Mouse (Mus musculus): ENCODE results near the gene Lpin3. TPM values are rescaled to one million over a fixed set of nuclear protein-coding genes. Genes with fewer than 3 reads are reported as not detected.
A peak's percentile ranks its signal among the peaks of the same experiment; 100 is the strongest.

Lpin3 gene
- polyA plus RNA-seq, 2 experiments = 2.3 to 2.9 TPM

DNA sequence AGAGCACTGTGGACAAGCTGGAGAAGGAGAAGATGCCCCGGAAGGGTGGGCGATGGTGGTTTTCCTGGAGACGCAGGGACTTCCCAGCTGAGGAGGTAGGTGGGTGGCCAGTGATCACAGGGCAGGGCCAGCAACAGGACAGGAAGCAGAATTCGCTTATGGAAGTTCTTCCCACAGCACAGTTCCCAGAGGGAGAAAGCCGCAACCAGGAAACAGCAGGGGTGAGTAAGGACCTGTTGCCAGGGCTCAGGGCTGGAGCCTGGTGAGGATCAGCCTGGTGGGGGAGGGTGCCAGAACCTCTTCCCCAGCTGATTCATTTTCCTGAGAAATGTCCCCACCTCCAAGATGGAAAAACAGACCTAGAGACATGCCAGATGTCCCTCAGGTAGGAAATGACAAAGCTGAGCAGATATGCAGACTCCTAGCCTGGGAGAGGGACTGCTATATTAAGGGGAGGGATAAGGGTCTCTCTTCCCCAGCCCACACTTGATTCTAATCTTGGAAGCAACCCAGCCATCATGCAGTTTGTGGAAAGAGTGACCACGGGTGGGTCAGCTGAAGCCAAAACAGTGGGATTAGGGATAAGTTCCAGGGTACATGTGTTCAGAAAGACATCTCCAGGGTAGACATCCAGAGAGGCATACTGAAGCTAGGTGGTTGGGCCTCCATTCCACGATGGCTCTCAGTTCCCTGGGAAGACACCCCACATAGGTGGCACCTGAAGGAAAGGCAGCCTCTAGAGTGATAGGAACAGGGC is 21.4 kb downstream of the Lpin3 start:
- no peak overlapping the region for H3K9ac ChIP-seq (ENCODE audit: low read depth, low read length, severe bottlenecking)
- peaks cover 13% of the 10 kb centered on the region for H3K36me3 ChIP-seq (ENCODE audit: control insufficient read depth, insufficient read depth, low read length)
- H3K27me3 ChIP-seq (ENCODE audit: control insufficient read depth, insufficient read depth, low read length) = no peaks in the 10 kb centered on the region
- H3K4me2 ChIP-seq (replicated peaks; ENCODE audit: low read depth, low read length, severe bottlenecking) = no peak overlapping the region
- DNase-seq (ENCODE audit: low spot score) = no peak
- no peaks in the 10 kb centered on the region for H3K4me1 ChIP-seq (ENCODE audit: control insufficient read depth, insufficient read depth, low read length)
- H3K9me3 ChIP-seq (ENCODE audit: control insufficient read depth, low read length) = no peaks in the 10 kb centered on the region
- 70% methylated on average over 7 of the region's 7 CpGs for WGBS
- no peak overlapping the region for H3K4me3 ChIP-seq (replicated peaks; ENCODE audit: low read length)
- TF ChIP-seq POLR2A (IDR thresholded peaks at IDR 0.05; ENCODE audit: borderline replicate concordance, extremely low read depth, insufficient read depth, insufficient read length) = no peak
- 0 out of 2 replicates have a peak overlapping the region, but pooled peaks have one; percentile 33 for H3K27ac ChIP-seq (replicated peaks; ENCODE audit: low read depth, low read length)
- ATAC-seq (ENCODE audit: low FRiP score, low read depth) = no peak

DNA sequence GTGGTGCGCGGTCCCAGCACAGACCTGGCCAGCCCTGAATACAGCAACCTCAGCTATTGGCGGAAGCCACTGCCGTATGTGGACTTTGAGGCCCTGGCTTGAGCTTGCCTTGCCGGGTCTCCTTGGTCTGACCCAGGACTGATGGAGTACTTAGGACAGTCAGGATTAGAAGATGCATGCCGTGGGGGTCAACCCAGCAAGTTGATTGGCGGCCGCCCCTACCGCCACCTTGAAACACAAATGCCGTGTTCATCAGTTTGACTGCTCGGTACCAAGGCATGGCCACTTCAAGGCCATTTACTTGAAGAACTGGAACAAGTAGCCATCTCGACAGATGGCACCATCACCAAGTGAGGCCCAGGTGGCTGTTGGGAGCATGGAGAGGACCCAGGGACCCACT is 24.8 kb downstream of the Lpin3 start:
- DNase-seq (ENCODE audit: low spot score) (no peak), ATAC-seq (ENCODE audit: low FRiP score, low read depth) (no peak)
- no peak for TF ChIP-seq POLR2A (IDR thresholded peaks at IDR 0.05; ENCODE audit: borderline replicate concordance, extremely low read depth, insufficient read depth, insufficient read length)
- peaks cover 40% of the 10 kb centered on the region for H3K36me3 ChIP-seq (ENCODE audit: control insufficient read depth, insufficient read depth, low read length)
- no peak overlapping the region for H3K27ac ChIP-seq (replicated peaks; ENCODE audit: low read depth, low read length)
- H3K4me3 ChIP-seq (replicated peaks; ENCODE audit: low read length) = no peak overlapping the region
- 97% methylated on average over 12 of the region's 12 CpGs for WGBS
- H3K9ac ChIP-seq (ENCODE audit: low read depth, low read length, severe bottlenecking) = no peak overlapping the region
- no peak overlapping the region for H3K4me2 ChIP-seq (replicated peaks; ENCODE audit: low read depth, low read length, severe bottlenecking)
- H3K9me3 ChIP-seq (ENCODE audit: control insufficient read depth, low read length) = no peaks in the 10 kb centered on the region
- H3K4me1 ChIP-seq (ENCODE audit: control insufficient read depth, insufficient read depth, low read length) = no peaks in the 10 kb centered on the region
- H3K27me3 ChIP-seq (ENCODE audit: control insufficient read depth, insufficient read depth, low read length) = no peaks in the 10 kb centered on the region

DNA sequence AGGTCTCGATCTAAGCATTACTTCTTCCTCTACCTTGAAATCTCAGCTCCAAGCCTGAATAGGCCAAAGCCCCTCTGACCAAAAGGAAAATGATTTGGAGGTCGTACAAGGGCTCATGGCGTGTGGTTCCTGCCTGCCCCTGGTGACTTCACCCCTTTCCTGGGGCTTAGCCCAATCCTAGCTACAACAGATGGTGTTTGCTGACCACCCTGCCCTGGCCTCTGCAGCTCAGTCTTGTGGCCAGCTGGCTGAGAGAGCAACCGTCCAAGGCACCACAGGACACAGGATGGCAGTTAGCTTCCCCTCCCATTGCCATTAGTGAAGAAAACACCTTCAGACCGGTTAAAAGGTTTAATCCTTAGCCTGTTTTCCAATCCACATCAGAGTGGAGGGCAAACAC is 25.6 kb downstream of the Lpin3 start:
- H3K9me3 ChIP-seq (ENCODE audit: control insufficient read depth, low read length) = no peaks in the 10 kb centered on the region
- no peak overlapping the region for H3K4me3 ChIP-seq (replicated peaks; ENCODE audit: low read length)
- H3K27ac ChIP-seq (replicated peaks; ENCODE audit: low read depth, low read length) = no peak overlapping the region
- H3K4me2 ChIP-seq (replicated peaks; ENCODE audit: low read depth, low read length, severe bottlenecking) = no peak overlapping the region
- no peak for TF ChIP-seq POLR2A (IDR thresholded peaks at IDR 0.05; ENCODE audit: borderline replicate concordance, extremely low read depth, insufficient read depth, insufficient read length)
- WGBS = 69% methylated on average over 5 of the region's 5 CpGs
- H3K9ac ChIP-seq (ENCODE audit: low read depth, low read length, severe bottlenecking) = no peak overlapping the region
- DNase-seq (ENCODE audit: low spot score) (no peak), ATAC-seq (ENCODE audit: low FRiP score, low read depth) (no peak)
- peaks cover 2% of the 10 kb centered on the region; the same call in 1 of the 2 replicates for H3K4me1 ChIP-seq (ENCODE audit: control insufficient read depth, insufficient read depth, low read length)
- no peaks in the 10 kb centered on the region; the same call in 1 of the 2 replicates for H3K27me3 ChIP-seq (ENCODE audit: control insufficient read depth, insufficient read depth, low read length)
- peaks cover 40% of the 10 kb centered on the region for H3K36me3 ChIP-seq (ENCODE audit: control insufficient read depth, insufficient read depth, low read length)

- H3K27me3 ChIP-seq (ENCODE audit: control insufficient read depth, insufficient read depth, low read length) = no peaks in the 10 kb centered on the region; the same call in 1 of the 2 replicates
- DNase-seq (ENCODE audit: low spot score) (no peak), ATAC-seq (ENCODE audit: low FRiP score, low read depth) (no peak)
- no peak overlapping the region for H3K4me3 ChIP-seq (replicated peaks; ENCODE audit: low read length)
- H3K36me3 ChIP-seq (ENCODE audit: control insufficient read depth, insufficient read depth, low read length) = peaks cover 40% of the 10 kb centered on the region
- WGBS = 60% methylated on average over 18 of the region's 18 CpGs
- no peak for TF ChIP-seq POLR2A (IDR thresholded peaks at IDR 0.05; ENCODE audit: borderline replicate concordance, extremely low read depth, insufficient read depth, insufficient read length)
- no peak overlapping the region for H3K27ac ChIP-seq (replicated peaks; ENCODE audit: low read depth, low read length)
- H3K4me2 ChIP-seq (replicated peaks; ENCODE audit: low read depth, low read length, severe bottlenecking) = no peak overlapping the region
- no peak overlapping the region for H3K9ac ChIP-seq (ENCODE audit: low read depth, low read length, severe bottlenecking)
- no peaks in the 10 kb centered on the region for H3K9me3 ChIP-seq (ENCODE audit: control insufficient read depth, low read length)
- H3K4me1 ChIP-seq (ENCODE audit: control insufficient read depth, insufficient read depth, low read length) = peaks cover 15% of the 10 kb centered on the region
These were observed 28.1 kb downstream of the Lpin3 start for GRCm38 (mm10) chr2:160908607-160909006.

GRCm38 (mm10) chr2:160910633-160911032 is 30.2 kb downstream of the Lpin3 start:
- Histone ChIP-seq H3K9me3 (ENCODE audit: control insufficient read depth, low read length) (no peaks in the 10 kb centered on the region), H3K4me2 (replicated peaks; ENCODE audit: low read depth, low read length, severe bottlenecking) (peak overlapping the region; percentile 87), H3K27me3 (ENCODE audit: control insufficient read depth, insufficient read depth, low read length) (no peaks in the 10 kb centered on the region; the same call in 1 of the 2 replicates), H3K4me1 (ENCODE audit: control insufficient read depth, insufficient read depth, low read length) (peaks cover 22% of the 10 kb centered on the region), H3K9ac (ENCODE audit: low read depth, low read length, severe bottlenecking) (no peak overlapping the region), H3K36me3 (ENCODE audit: control insufficient read depth, insufficient read depth, low read length) (peaks cover 36% of the 10 kb centered on the region), H3K27ac (replicated peaks; ENCODE audit: low read depth, low read length) (no peak overlapping the region), H3K4me3 (replicated peaks; ENCODE audit: low read length) (peak overlapping the region; percentile 65; the same call in 1 of the 2 replicates)
- 84% methylated on average over 5 of the region's 5 CpGs for WGBS
- TF ChIP-seq POLR2A (IDR thresholded peaks at IDR 0.05; ENCODE audit: borderline replicate concordance, extremely low read depth, insufficient read depth, insufficient read length) = no peak
- ATAC-seq (ENCODE audit: low FRiP score, low read depth) (no peak), DNase-seq (ENCODE audit: low spot score) (no peak)

Measured in limb, embryonic 14.5 days (tissue).